Mouse (Mus musculus): Measurements from ENCODE around the gene Fgfrl1.

DNA sequence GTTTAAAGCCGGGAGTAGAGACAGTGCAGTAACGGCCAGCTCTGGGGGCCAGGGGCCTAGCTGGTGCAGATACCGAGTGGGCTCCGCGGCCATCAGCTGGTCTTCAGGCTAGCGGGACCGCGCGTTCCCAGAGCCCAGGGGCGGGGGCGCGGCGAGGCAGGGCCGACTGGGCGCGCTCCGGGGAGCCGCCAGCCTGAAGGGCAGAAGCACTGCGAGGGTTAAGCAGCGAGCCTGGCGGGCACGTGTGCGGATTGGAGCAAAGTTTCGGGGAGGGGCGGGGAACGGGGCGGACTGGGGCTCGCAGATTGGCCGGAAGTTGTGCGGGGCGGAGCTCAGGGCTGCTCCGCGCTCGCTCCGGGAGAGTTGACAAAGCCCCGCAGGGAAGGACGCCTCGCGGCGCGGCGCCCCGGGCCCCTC is 1.7 kb downstream of the Fgfrl1 start:
- TF ChIP-seq CTCF (IDR thresholded peaks at IDR 0.05; ENCODE audit: extremely low read depth, insufficient read depth, low read length): no peak
- no peak for TF ChIP-seq POLR2A (IDR thresholded peaks at IDR 0.05; ENCODE audit: extremely low read depth, insufficient read depth, low read length)
